Mouse (Mus musculus) kidney, postnatal 14 days (tissue): Measurements from ENCODE around the gene Homer3.

Experiments used
- DNase-seq: peaks from one replicate; pipeline ENCODE4 v3.0.0; 2022; ENCODE audit warnings: mixed read lengths

Gene Homer3

DNA sequence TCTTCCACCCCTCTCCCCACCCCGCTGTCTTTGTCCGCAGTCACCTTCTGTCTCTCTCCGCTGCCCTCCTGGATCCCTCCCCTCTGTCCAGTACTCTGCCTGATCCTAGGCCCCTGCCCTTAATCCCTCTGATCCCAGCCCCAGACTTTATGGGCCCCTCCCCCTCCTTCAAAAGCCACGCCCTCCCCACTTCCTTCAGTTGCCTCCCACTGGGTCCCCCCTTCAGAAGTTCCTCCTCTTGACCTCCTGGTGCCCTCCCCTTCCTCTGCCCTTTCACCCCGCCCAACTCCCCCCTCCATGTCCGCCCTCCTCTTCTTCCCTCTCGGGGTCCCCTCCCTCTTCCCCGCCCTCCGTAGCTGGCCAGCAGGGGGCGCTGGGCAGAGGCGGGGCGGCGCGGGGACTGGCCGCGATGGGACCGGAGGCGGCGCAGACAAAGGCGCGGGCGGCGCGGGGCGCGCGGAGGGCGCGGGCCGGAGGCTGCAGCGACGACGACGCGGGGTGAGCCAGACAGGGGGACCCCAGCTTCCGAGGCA lies at the start of gene Homer3:
Gene Homer3 (plus strand): TSS at position 225 of the 533 bp plus-strand sequence.
- DNase-seq = peak; percentile 94

GRCm38 (mm10) chr8:70233606-70234005 lies 49.0 kb upstream of the Homer3 start:
- no peak for DNase-seq

DNA sequence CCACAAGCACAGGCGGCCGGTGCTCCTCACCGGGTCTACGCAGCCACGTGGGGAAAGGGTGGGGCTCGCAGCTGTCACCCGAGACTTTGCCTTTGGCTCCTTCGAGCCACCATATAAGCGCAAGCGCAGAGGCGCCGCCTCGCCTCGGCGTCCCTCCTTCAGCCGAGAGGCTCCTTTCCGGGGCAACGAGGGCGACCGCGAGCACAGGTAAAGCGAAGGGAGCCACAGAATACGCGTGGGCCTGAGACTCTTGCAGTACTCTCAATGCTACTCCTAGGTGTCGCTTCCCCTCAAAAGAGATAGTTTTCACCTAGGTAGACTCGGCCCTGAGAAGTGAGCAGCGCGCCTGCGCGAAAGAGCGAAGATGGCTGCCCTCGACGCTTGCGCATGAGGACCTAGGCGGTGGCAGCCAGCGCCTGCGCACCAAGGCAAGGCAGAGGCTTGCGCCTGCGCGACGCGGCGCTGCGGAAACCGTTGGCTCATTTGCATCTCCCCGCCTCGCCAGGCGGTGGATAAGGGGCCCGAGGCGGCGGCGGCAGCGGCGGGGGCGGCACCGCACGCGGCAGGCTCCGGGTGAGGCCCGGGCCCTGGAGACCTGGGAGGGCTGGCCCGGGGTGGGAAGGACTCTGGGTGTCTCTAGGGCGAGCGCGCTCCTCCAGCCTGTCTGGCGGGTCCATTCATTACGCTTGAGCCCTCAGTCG lies 48.4 kb upstream of the Homer3 start, which contains the start of the genes Sugp2 and Armc6:
Gene Sugp2 (plus strand): TSS at position 147 of the 701 bp plus-strand sequence.
Gene Armc6 (minus strand): TSS at position 387 of the 701 bp plus-strand sequence.
- peak; percentile 98 for DNase-seq

DNA sequence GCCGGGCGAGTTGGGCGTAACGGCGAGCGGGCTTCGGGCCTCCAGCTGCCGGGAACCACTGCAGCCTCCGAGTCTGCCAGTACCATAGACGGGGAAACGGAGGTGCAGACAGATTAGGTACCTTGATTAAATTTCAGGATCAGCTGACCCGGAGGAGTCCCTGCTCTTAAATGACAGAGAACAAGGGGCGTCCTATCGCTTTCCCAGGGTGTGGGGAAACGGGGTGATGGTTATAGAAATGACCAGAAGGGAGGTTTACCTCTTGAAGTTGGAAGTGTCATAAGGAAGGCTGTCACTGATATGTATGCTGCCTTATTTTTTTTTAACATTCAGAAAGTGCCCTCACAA lies 47.9 kb upstream of the Homer3 start:
- DNase-seq = no peak

- DNase-seq = no peak
These were observed 44.8 kb upstream of the Homer3 start for GRCm38 (mm10) chr8:70237842-70238241.

- DNase-seq = no peak
These were observed 42.0 kb upstream of the Homer3 start for GRCm38 (mm10) chr8:70240642-70241041.

GRCm38 (mm10) chr8:70246622-70247021 lies 36.0 kb upstream of the Homer3 start:
- no peak for DNase-seq

DNA sequence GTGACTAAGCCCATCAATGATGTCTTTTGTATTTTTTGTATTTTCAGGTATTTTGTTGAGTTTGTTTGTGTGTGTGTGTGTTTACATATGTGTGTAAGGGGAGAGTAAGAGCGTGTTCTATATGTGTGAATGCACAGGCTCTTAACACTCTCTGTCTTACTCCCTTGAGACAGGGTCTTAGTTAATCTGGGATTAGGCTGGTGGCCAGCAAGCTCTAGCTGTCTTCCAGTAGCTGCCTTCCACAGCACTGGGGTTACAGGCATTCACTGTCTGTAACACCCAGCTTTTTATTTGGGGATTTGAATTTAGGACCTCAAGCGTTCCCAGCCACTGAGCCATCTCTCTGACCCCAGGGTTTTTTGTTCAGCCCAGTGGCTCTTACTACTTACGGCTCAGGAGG lies 34.8 kb upstream of the Homer3 start:
- DNase-seq = no peak

GRCm38 (mm10) chr8:70254628-70255027 lies 28.0 kb upstream of the Homer3 start:
- no peak for DNase-seq

DNA sequence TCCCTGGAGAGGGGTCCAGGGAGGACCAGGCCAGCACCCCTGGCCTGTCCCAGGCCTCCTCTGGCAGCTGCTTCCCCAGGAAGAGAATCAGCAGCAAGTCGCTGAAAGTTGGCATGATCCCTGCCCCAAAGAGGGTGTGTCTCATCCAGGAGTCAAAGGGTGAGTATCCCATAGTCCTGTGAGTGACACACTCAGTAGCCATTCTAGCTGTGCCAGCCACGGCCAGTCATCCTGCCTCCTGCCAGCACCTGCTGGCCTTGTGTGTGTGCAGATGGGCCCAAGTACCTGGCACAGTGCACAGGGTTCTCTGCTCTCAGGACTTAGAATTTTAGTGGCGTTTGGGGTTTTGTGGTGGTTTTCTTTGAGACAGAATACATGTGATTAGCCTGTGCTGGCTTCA lies 25.2 kb upstream of the Homer3 start:
- DNase-seq = no peak

- no peak for DNase-seq
These were observed 24.0 kb upstream of the Homer3 start for GRCm38 (mm10) chr8:70258600-70258999.

DNA sequence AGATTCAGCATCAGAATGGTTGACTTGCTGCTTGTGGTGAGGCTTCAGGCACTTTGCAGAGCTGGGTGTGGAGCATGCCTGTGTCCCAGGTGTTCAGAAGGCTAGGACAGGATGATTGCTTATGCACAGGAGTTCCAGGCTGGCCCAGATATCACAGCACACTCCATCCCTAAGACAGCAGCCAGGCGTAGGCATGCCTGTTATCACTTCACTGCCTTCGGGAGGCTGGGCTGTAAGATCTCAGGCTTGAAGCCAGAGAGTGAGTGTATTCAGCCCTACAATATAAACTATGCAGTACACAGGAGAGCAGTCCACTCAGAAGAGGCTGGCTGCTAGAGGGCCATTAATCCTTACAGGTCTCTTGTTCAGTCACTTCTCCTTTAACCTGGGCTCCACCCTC lies 23.6 kb upstream of the Homer3 start:
- no peak for DNase-seq

- no peak for DNase-seq
These were observed 15.0 kb upstream of the Homer3 start for GRCm38 (mm10) chr8:70267674-70268073.

DNA sequence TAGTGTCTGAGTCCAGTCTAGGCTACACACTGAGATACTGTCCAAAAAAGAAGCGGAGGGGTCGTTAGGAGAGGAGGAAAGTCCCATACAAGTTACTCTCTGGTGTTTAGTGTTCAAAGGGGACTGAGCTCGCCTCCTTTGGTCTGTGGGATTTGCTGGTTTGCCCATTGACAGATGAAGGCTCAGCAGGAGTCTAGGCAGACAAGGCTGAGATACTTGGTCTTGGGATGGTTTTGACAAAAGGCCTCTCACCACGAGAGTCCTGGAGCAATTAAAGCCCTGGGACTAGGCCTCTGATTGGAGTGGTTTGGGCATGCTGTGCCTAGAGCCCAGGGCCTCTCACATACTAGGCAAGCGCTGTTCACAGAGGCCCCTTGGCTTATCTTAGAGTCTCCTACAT lies 14.3 kb upstream of the Homer3 start:
- no peak for DNase-seq

DNA sequence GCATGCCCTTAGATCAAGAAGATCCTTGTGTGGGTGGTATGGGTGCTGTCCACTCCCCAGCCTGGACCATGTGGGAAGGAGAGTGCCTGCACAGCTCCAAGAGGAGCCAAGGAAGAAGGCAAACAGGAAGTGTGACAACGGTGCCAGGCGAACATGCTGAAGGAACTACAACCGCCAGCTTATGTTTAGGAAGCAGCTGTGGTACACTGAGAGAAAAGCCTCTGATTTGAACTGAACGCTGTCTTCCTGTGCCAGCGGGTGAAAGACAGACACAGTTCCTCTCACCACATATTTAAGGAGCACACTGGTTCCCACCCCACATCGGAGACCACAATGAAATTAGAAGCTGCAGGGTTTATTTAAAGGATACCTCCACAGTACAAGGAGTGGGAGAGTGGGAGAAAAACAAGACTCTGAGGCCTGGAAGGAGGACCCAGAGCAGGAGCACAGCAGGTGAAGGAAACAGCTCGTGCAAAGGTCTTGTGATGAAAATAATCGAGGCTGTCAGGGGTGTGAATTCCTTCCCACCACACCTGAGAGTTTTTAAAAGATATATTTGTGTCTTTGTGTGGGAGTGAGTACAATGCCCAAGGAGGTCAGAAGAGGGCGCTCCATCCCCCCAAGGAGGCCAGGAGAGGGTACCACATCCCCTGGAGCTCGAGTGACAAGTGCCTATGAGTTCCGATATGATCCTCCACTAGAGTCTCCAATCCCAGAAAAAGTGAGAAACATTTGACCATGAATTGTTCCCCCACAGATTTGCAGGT lies 13.6 kb upstream of the Homer3 start:
- no peak for DNase-seq

GRCm38 (mm10) chr8:70272949-70273348 lies 9.7 kb upstream of the Homer3 start:
- DNase-seq = peak; percentile 45

DNA sequence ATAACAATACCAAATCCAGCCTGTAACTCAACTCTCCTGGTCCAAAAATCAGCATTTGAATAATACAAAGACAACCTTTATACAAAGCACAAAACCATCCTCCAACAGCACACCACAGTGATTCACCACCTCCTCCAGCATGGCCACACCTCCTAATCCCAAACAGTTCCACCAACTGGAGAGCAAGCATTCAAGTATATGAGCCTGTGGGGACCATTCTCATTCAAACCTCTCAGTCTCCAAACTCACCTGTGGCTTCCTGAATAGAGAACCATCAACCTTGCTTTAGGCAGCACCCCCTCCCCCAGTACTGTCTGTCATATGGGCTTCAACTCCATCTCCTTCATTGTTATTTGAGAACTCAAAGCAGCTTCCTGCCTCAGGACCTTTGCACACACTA lies 8.3 kb upstream of the Homer3 start:
- DNase-seq = no peak

DNA sequence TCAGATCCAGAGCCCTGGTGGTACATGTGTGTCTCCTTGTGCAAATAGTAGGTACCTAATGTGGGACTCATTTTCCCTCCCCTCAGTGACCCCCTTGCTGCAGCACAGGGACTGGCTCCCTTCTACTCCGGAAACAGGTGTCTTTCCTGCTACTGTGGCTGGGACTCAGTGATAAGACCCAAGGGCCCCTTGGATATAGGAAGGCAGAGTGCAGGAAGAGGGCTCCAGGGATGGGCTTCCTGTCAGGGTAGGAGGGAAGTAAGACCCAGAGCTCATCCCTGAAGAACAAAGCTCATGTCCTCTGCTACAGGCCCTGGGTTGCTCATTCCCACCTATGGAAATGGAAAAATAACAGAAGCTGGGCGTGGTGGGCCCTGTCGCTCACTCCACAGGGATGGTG lies 6.2 kb upstream of the Homer3 start:
- peak; percentile 58 for DNase-seq

GRCm38 (mm10) chr8:70278175-70278574 lies 4.5 kb upstream of the Homer3 start:
- DNase-seq = no peak

DNA sequence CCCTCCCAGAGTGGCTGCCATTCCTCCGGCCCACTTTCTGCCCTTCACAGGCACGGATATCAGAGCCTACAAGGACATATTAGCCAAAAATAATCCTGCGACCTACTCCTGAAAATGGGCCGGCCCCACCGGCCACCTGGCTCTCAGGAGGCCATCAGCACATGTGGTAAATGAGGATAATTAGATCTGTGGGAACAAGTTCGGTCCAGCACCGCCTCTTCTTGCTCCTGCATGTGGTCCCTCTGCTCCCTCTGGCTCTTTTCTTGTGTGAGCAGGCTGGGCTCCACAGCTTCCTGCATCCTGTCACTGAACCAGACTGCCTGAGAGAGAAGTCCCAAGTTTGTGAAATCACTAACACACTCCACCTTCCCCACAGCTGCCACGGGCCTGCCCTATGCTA lies 3.4 kb upstream of the Homer3 start:
- no peak for DNase-seq

DNA sequence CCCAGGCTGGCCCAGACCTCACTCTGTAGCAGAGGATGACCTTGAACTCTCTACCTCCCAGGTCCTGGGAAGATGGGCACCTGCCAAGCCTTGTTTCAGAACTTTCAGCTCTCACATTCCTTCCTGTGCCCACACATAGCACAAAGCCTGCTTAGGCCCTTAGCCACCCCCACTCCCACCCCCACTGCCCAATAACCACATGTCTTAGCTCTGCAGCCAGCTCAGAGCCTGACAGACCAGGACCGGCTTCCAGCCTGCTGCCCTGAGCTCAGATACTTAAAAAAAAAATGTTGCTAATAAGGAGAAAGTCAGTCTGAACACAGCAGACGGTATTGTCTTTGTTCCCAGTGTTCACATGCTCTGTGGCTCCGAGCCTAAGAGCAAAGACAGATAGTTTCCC lies 1.6 kb upstream of the Homer3 start:
- no peak for DNase-seq

DNA sequence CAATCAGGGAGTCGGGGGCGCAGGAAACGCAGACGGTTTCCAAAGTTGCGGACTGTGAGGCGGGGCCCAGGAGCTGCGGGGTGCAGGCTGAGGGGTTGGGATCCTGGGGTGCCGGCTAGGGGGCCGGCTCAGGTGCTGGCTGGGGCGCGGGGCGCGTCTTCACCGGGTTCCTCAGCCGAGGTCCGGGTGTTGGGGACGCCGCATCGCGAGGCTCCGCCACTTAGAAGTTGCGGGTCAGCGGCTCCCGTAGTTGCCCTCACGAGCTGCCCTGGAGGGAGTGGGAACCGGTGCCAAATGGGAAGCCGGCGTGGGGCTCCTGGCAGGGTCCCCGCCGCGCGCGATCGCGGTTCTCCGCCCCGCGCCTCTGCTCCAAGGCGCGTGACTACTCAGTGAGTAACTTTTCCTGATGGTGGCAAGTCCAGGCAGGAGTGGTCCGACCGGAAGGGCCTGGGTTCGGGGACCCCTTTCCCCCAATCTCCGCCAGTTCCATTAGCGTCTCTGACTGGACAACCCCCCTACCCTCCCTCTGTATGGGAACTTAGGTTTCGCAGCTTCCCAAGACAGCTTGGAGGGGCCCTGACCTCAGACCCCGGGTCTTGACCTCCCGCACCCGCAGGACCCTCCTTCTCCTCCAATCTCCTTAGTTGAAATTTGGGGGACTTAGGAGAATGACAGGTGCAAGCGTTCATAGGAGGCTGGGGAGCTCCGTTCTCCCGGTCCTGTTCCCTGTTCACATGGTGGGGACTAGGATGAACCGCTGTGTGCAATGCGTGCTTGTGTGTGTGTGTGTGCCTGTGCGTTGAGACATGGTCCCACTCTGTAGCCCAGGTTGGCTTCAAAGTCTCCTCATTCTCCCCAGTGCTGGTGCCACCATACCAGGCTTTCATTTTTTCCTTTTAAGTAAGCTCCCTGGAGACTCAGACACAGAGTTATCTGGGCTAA lies 780 bp downstream of the Homer3 start:
- DNase-seq = no peak

DNA sequence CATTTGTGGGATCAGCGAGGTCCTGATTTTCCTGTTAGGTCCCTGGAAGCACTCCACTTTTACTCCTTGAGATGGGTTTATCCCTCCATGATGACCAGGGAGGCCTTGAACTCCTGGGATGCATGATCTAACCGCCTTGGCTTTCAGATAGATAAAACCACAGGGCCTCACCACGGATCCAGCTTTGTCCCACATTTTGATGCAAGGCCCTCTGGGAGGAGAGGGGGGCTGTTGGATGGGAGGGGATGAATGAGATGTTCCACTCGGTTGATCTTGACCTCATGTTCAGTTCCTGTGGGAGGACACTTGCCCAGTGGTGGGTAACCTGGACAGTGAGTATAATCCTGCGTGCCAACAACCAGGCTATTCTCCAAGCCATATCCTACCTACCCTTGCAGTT lies 1.8 kb downstream of the Homer3 start:
- DNase-seq = no peak
